Mouse (Mus musculus) natural killer cell, adult 2 months (primary cell): ENCODE results near the gene Nat9.
A peak's percentile ranks its signal among the peaks of the same experiment; 100 is the strongest.

Source experiments
- DNase-seq, 2 experiments: peaks; one replicate each; pipeline ENCODE4 v3.0.0; 2022; ENCODE audit warnings: low spot score in 2 of 2

Nat9 gene

GRCm38 (mm10) chr11:115178766-115179165 is 8.9 kb downstream of the Nat9 start:
- DNase-seq: no peak

GRCm38 (mm10) chr11:115177559-115178195 is 10.0 kb downstream of the Nat9 start:
- no peak for DNase-seq

- no peak for DNase-seq
Measured at GRCm38 (mm10) chr11:115176399-115177190, 11.1 kb downstream of the Nat9 start.

DNA sequence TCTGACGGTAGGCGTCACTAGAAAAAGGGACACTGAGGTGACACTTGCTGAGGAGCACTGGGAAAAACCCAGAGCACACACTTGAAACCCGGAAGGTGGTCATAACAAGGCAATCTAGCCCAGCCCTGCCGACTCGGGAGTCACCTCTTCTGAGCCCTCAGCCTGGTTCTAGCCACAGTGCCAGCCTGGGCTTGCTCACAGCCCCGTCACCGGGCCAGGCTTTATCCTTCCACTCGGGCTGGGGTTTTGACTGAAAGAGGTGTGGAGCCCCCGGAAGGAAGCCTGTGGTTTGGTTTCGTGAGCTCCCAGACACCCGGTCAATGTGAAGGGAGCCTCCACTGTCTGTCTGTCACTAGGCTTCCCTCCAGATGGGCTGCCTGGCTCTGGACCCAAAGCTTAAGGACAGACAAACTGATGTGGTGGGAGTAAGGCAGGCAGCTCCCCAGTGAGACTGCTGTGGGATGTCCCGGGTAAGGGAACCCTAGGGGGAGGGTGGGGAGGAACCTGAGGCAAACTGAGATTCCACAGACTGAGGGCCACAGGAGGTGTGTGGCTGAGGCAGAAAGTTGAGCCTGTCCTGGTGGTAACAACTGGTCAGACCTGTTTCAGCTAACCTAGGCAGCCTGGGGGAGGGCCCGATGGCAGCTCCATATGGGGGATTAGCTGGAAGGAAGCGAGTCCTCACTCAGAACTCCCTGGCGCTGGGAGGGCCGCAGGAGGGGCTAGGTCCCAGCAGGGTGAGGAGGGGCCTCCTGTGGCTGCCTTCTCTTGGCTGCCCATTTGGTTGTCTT is 13.9 kb downstream of the Nat9 start:
- DNase-seq: peak; percentile 90 to 96

DNA sequence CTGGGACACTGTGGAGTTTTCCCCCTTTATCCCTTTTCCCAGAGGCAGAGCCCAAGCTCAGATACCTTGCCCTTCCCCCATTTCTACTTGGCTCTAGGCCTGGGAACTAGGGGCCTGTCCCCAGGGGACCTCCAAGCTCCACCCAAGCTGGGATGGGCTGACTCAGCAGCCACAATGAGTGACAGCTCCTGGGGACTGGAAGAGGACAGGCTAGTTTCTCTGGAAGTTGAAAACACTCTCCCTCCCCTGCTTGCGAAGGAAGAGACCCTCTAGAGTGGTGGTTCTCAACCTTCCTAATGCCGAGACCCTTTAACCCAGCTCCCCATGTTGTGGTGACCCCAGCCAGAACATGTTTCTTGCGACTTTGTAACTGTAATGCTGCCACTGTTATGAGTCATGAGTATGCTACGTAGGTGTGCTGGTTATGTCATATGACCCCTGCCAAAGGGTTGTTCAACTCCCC is 14.8 kb downstream of the Nat9 start:
- peak; percentile 32 to 53 for DNase-seq

DNA sequence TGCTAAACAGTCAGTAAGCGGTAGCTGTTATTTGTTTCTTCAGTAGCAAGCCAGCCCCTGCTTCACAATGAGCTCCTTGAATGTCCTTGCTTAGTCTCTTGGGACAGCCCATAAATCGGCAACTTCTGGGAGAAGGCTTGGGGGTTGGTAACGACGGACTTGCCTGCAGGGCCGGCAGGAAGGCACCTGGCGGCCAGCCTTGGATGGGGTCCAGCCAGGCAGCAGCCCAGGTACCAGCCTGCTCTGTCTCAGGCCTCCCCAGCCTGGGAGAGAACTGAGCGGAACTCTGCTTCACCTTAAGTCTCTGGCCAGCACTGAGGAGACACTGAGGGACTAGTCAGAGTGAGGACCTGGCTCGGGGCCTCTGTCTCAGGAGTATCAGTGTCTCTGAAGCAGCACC is 16.5 kb downstream of the Nat9 start:
- no peak for DNase-seq

GRCm38 (mm10) chr11:115169430-115169829 is 18.2 kb downstream of the Nat9 start:
- no peak for DNase-seq

DNA sequence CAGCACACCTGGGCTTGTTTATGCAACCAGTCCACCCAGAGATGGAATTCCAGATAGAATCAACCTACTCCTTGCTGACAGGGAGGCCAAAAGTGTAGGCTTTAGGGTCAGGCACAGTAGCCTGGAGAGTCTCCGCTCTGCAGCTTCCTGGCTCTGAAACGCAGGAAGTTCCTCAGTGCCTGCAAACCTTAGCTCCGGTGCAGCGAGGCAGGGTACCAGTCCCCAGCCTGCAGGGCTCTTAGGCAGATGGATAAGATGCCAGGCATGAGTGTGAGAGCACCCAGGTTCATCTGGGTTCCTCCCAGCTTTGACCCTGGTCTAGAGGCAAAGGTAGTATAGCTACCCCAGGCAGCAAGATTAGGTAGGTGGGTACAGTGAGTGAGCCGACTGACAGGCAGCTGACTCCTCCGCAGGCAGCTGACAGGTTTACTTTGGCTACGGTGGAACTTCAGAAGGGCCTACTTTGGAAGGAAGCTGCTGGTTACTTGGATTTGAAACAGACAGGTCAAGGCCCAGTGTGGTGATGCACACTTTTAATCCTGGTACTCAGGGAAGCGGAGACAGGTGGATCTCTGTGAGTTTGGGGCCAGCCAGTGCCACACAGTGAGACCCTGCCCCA is 19.9 kb downstream of the Nat9 start:
- DNase-seq: no peak

- DNase-seq: no peak
Measured at GRCm38 (mm10) chr11:115166776-115167175, 20.9 kb downstream of the Nat9 start.

GRCm38 (mm10) chr11:115164976-115165374 is 22.7 kb downstream of the Nat9 start:
- DNase-seq: no peak

- DNase-seq: no peak
Measured at GRCm38 (mm10) chr11:115164341-115164975, 23.2 kb downstream of the Nat9 start.

DNA sequence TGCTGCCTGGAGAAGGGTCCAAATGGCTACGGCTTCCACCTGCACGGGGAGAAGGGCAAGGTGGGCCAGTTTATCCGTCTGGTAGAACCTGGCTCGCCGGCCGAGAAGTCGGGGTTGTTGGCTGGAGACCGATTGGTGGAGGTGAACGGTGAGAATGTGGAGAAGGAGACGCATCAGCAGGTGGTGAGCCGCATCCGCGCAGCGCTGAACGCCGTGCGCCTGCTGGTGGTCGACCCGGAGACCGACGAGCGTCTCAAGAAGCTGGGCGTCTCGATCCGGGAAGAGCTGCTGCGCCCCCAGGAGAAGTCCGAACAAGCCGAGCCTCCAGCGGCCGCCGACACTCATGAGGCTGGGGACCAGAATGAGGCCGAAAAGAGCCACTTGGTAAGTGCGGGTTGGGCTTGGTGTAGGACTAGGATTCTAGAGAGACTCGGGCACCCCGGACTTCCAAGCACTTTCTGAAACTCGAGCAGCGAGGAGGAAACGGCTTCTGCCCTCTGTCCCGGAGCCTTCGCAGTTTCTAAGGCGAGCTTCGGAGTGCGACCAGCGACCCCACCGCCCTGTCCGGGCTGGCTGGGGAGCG is 24.0 kb downstream of the Nat9 start:
- peak; percentile 63 for DNase-seq

GRCm38 (mm10) chr11:115162832-115163480 is 24.7 kb downstream of the Nat9 start, which contains the start of gene Slc9a3r1:
Gene Slc9a3r1 (plus strand): TSS chr11:115163341.
- DNase-seq: peak; percentile 99

DNA sequence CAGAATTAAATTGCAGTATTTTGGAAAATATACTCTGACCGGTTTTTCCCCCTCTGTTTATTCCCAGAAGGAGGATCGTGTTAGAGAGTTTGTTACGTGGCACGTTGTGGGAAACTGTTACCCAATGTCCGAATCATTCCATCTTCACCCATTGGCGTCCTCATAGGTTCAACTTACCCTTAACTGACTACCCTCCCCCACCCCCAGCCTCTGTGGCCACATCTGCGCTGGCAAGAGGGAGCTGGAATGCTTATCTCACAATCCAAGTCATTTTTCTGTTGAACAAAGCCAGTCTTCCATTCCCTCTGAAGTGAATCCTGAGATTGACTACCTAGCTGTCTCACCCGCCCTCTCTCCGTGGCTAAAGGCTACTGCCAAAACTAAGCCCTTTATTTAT is 25.5 kb downstream of the Nat9 start:
- DNase-seq: no peak

GRCm38 (mm10) chr11:115161578-115162204 is 26.0 kb downstream of the Nat9 start:
- DNase-seq: peak in 1 of 2 experiments; percentile 35

- DNase-seq: peak; percentile 70 to 84
Measured at GRCm38 (mm10) chr11:115160883-115161577, 26.6 kb downstream of the Nat9 start.

GRCm38 (mm10) chr11:115160016-115160797 is 27.5 kb downstream of the Nat9 start:
- peak; percentile 78 to 79 for DNase-seq

DNA sequence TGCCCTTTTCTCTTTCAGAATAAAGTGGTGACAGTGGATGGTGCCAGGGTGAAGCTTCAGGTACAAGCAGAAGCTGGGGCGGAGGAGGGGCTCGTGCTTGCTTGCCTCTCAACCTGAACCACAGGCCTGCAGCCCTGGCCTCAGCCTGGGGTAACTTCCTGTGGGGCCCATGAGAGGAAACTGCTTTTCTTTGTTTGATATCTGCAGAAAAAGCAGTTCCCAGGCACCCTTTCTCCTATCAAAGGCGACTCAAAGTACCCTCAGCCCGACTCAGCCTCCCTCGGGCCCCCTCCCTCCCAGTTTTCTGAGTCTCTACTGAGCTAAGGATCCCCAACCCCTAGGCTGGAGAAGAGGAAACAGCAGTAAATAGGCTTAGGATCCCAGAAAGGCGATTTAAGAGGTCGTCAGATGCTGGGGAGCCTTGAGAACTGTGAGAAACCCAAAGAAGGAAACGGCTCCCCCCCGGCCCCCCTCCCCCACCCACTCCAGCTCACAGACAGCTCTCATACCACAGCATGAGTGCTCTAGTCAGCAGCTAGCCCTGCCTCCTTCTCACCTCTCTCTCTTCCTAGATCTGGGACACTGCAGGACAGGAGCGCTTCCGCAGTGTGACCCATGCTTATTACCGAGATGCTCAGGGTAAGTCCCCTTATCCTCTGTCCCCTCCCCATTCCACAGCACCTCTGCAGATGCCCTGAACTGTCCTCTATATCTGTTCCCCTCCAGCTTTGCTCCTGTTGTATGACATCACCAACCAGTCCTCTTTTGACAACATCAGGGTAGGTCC is 29.5 kb downstream of the Nat9 start:
- DNase-seq: peak; percentile 72 to 79
